Mouse (Mus musculus) liver, postnatal 0 days (tissue): ENCODE results near the gene Prox1.

Experiments used
- CTCF ChIP-seq: sonication (generic); IDR thresholded peaks from 2 replicates; pipeline ENCODE4 v1.5.1; 2016; ENCODE audit warnings: antibody characterized with exemption, low read depth
- EP300 ChIP-seq: IDR thresholded peaks from 2 replicates; pipeline ENCODE4 v1.6.1; 2016; ENCODE audit warnings: antibody characterized with exemption, low read depth, mild to moderate bottlenecking

DNA sequence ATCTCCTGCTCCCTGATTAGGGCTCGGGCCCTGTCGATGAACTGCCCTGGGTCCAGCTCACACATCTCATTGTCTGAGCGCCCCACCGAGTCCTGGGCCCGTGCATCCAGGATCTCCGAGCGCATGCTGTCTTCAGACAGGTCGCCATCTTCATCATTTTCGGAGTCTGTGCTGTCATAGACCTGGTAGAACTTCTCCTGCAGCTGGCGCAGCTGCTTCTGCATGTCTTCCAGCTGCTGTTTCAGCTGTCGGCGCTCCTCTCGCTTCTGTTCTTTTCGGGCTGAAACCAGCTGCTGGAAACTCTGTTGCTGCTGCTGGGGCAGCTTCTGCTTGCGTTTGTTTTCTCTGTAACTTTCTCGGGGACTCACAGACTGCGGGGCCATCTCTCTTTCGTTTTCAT lies 9.2 kb downstream of the Prox1 start:
- TF ChIP-seq CTCF, result no peak
- no peak for TF ChIP-seq EP300
